Mouse (Mus musculus) forebrain, embryonic 16.5 days (tissue): Measurements from ENCODE around the gene Chp1. TPM values are rescaled to one million over a fixed set of nuclear protein-coding genes. Genes with fewer than 3 reads are reported as not detected.
"Not testable (repeated sequence)": the region's sequence is repeated elsewhere in the genome, so short reads cannot be mapped to it uniquely, and the experiment has no call there.

ENCODE experiments used
- ATAC-seq: fragments of 200-750 bp; cut with Nextera tagmentation; 2 replicates; pipeline ENCODE4 v1.8.0; 2017; ENCODE audit warnings: mild to moderate bottlenecking, moderate library complexity
- H3K27ac ChIP-seq: fragments of 300-500 bp; sonication (generic); 2 replicates; pipeline ENCODE4 v1.5.1; 2014; ENCODE audit warnings: low read length, control low read depth
- H3K27me3 ChIP-seq: fragments of 300-500 bp; sonication (generic); replicated peaks from 2 replicates; pipeline ENCODE4 v1.6.1; 2014; ENCODE audit warnings: low read length; ENCODE audit not compliant: control insufficient read depth, insufficient read depth
- H3K36me3 ChIP-seq: fragments of 300-500 bp; sonication (generic); 2 replicates; pipeline ENCODE4 v1.6.1; 2014; ENCODE audit not compliant: control insufficient read depth, insufficient read depth
- H3K4me1 ChIP-seq: fragments of 300-500 bp; sonication (generic); replicated peaks from 2 replicates; pipeline ENCODE4 v1.6.1; 2014; ENCODE audit warnings: low read length; ENCODE audit not compliant: control insufficient read depth, insufficient read depth
- H3K4me2 ChIP-seq: fragments of 300-500 bp; sonication (generic); 2 replicates; pipeline ENCODE4 v1.6.1; 2014; ENCODE audit warnings: mild to moderate bottlenecking, low read length, control low read depth
- H3K4me3 ChIP-seq: fragments of 300-500 bp; sonication (generic); replicated peaks from 2 replicates; pipeline ENCODE4 v1.5.1; 2014; ENCODE audit warnings: mild to moderate bottlenecking, low read length, control low read depth
- H3K9ac ChIP-seq: fragments of 300-500 bp; sonication (generic); replicated peaks from 2 replicates; pipeline ENCODE4 v1.6.1; 2014; ENCODE audit warnings: low read depth, low read length, control low read depth
- H3K9me3 ChIP-seq: fragments of 300-500 bp; sonication (generic); 2 replicates; pipeline ENCODE4 v1.6.1; 2016; ENCODE audit warnings: low read length; ENCODE audit not compliant: control insufficient read depth
- WGBS: fragments of 180-500 bp; shearing (Covaris S2); extraction: QIAGEN DNeasy Blood & Tissue Kit; methylation state at CpG from one replicate; pipeline ENCODE4 v1.1.7; 2014; 5-methylcytosine and 5-hydroxymethylcytosine counted together
- polyA plus RNA-seq: library from polyadenylated mRNA; unstranded; fragments of >200 nt; fragmentation: Nextera tagmentation; extraction: Ambion mirVana; gene quantifications from 2 replicates; pipeline ENCODE4 v1.2.1, GENCODE M21; 2015

Gene Chp1
- polyA plus RNA-seq, 1 experiment from 2014 or later: 78.6 TPM

- 90% methylated on average over 2 of the region's 2 CpGs for WGBS
- Histone ChIP-seq H3K4me2 (no peak overlapping the region), H3K9ac (no peak overlapping the region), H3K4me1 (peaks cover 12% of the 10 kb centered on the region), H3K36me3 (peaks cover 8% of the 10 kb centered on the region), H3K27me3 (no peaks in the 10 kb centered on the region), H3K4me3 (no peak overlapping the region), H3K27ac (no peak overlapping the region), H3K9me3 (no peaks in the 10 kb centered on the region)
- no peak for ATAC-seq
These were observed 56.4 kb downstream of the Chp1 start for GRCm38 (mm10) chr2:119603909-119604308.

DNA sequence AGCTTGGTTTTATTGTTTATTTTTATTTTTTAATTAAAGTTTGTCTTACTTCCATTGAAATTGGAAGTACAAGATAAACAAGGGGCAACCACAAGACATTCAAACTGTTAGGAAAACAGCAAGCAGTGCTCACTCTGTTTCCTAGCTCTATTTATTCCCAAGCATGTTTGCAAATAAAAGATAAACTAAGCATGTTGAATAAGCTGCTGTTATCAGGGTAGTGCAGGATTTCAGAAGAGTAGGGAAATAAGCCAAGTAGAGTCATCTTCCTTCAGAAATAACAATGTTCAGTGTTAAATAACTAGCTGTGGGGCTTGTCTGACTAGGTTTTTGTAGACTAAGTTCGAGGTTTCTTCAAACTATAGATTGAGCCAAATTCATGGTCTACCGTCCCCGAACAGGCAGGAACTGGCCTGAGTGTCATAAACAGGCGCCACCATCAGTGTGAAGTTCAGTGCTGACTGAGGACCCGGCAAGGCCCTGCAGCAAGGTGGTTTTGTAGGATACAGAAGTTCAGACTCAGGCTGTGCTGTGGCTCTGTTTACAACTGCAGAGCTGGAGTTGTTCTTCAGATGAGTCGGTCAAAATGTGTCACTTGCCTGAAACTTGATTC is 58.0 kb downstream of the Chp1 start:
- no peak overlapping the region for H3K9ac ChIP-seq
- H3K36me3 ChIP-seq: peaks cover 9% of the 10 kb centered on the region
- H3K9me3 ChIP-seq: no peaks in the 10 kb centered on the region
- no peaks in the 10 kb centered on the region for H3K27me3 ChIP-seq
- no peak for ATAC-seq
- H3K4me3 ChIP-seq: no peak overlapping the region
- H3K27ac ChIP-seq: no peak overlapping the region
- no peak overlapping the region for H3K4me2 ChIP-seq
- WGBS: 94% methylated on average over 6 of the region's 6 CpGs
- H3K4me1 ChIP-seq: peaks cover 12% of the 10 kb centered on the region

DNA sequence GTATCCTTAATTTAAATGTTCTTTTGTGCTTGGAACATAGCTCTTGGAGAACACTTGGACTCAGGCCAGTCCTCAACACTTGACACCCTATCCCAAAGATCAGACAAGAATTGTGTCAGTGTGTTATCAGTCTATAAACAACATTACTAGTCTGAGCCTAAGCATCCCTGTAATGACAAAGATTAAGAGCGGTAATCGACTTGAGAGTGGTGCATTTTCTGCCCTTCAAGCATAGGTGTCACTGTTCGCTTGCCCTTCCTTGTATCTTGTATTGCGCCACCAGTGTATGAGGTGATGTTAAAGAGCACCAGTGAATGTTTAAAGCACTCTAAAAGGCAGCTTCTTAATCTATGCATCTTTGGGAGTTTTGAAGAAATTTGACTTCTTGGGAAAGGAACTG is 59.5 kb downstream of the Chp1 start:
- Histone ChIP-seq H3K9me3 (no peaks in the 10 kb centered on the region), H3K4me1 (peaks cover 4% of the 10 kb centered on the region; the same call in 1 of the 2 replicates), H3K4me2 (no peak overlapping the region), H3K36me3 (peaks cover 9% of the 10 kb centered on the region), H3K27me3 (no peaks in the 10 kb centered on the region), H3K9ac (no peak overlapping the region), H3K27ac (no peak overlapping the region), H3K4me3 (no peak overlapping the region)
- no peak for ATAC-seq
- 94% methylated on average over 4 of the region's 4 CpGs for WGBS

DNA sequence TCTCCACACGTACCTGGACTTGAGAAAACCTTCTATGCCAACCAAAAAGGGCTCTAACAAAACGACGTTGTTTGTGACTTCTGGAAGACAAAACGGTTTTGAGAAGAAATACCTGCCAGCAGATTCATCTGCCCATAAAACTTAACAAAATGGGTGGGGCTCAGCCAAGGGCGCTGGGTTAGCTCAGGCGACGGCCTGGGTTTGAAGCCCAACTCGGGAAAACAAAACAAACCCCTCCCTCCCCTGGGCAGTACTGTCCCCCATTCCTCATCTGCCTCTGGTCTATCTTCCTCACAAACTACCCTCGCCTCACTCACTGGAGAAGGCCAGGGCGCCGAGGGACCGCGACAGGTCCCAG is 70.3 kb downstream of the Chp1 start:
- no peak for ATAC-seq
- peak overlapping the region; percentile 39 for H3K9ac ChIP-seq
- peak overlapping the region; percentile 58 for H3K4me3 ChIP-seq
- no peak overlapping the region for H3K27ac ChIP-seq
- H3K9me3 ChIP-seq: no peaks in the 10 kb centered on the region
- peak overlapping the region; percentile 78 for H3K4me2 ChIP-seq
- H3K36me3 ChIP-seq: no peaks in the 10 kb centered on the region
- WGBS: under 1% methylated on average over 13 of the region's 13 CpGs
- H3K27me3 ChIP-seq: no peaks in the 10 kb centered on the region
- peaks cover 12% of the 10 kb centered on the region for H3K4me1 ChIP-seq

DNA sequence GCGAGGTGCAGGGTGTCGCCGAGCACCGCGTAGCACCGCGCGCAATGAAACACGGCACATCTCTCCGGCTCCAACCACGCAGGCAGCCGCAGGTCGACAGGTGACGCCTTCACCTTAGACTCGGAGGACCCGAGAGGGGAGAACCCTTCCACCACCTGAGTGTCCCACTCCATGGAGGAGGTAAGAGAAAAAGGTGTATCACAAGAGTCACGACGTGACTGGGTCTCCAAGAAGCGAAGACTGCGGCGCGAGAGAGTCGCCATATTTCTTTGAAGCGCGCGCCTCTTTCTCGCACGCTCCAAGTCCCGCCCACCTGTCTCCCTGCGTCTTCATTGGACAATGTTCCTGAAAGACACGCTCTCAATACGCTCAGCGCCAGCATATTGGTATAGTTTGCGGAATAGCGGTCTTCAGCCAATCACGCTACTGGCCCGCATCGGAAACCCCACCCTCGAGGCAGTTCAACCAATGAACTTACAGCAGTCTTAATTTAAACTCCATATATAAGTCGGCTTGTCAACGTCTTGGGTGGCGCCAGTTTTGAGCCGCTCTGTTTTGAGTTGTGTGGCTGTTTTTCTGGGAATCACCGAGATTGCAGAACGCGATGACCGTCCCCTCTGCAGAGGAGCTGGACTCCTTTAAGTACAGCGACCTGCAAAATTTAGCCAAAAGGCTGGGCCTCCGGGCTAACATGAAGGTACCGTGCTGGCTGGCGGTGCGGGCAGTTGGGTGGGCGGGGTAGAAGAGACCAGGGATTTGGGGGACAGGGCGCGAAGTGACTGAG is 70.9 kb downstream of the Chp1 start, which contains the start of the genes Nusap1 and Oip5:
Nusap1 (plus strand) TSS at position 100 of the 784 bp plus-strand sequence.
Oip5 (minus strand) TSS at position 271 of the 784 bp plus-strand sequence.
- WGBS: under 1% methylated on average over 55 of the region's 55 CpGs
- Histone ChIP-seq H3K27ac (no peak within 1 kb of the TSS), H3K9ac (peak within 1 kb of the TSS; percentile 39), H3K27me3 (no peaks in the 10 kb centered on the region), H3K4me2 (peak within 1 kb of the TSS; percentile 78), H3K9me3 (no peaks in the 10 kb centered on the region), H3K36me3 (no peaks in the 10 kb centered on the region), H3K4me1 (peaks cover 12% of the 10 kb centered on the region), H3K4me3 (peak within 1 kb of the TSS; percentile 58)
- ATAC-seq: peak; percentile 100

DNA sequence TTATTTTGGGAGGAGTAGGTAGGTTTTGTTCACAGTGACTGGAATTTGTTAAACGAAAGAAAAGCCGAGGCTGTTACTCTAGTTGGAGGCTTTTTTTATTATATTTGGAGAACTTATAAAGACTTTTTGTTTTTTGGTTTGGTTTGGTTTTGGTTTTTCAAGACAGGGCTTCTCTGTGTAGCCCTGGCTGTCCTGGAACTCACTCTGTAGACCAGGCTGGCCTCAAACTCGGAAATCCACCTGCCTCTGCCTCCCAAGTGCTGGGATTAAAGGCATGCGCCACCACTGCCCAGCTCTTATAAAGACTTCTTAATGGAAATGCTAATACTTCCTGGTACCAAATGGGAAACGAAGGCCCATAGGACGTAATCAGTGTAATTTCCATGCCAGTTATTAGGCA is 71.5 kb downstream of the Chp1 start:
- Histone ChIP-seq H3K9ac (peak overlapping the region; percentile 27), H3K4me3 (peak overlapping the region; percentile 58), H3K4me2 (peak overlapping the region; percentile 72), H3K4me1 (peaks cover 12% of the 10 kb centered on the region)
- H3K27me3 ChIP-seq, H3K9me3 ChIP-seq, H3K36me3 ChIP-seq, H3K27ac ChIP-seq, ATAC-seq: not testable (repeated sequence)
- WGBS: 7% methylated on average over 6 of the region's 6 CpGs

GRCm38 (mm10) chr2:119621302-119621701 is 73.8 kb downstream of the Chp1 start:
- no peak for ATAC-seq
- H3K27me3 ChIP-seq: no peaks in the 10 kb centered on the region
- H3K4me2 ChIP-seq: 0 out of 2 replicates have a peak overlapping the region, but pooled peaks have one; percentile 2
- no peak overlapping the region for H3K4me3 ChIP-seq
- 98% methylated on average over 2 of the region's 2 CpGs for WGBS
- no peak overlapping the region for H3K27ac ChIP-seq
- H3K36me3 ChIP-seq: no peaks in the 10 kb centered on the region
- H3K4me1 ChIP-seq: peaks cover 12% of the 10 kb centered on the region
- no peaks in the 10 kb centered on the region for H3K9me3 ChIP-seq
- no peak overlapping the region for H3K9ac ChIP-seq

Other genes starting within 250 kb of the Chp1 start
- 4.8 and 5.5 TPM in 2 replicates for gene Dll4, start 221.9 kb upstream of the Chp1 start, polyA plus RNA-seq
- 4.6 and 11.3 TPM in 2 replicates for gene Chac1, start 196.5 kb upstream of the Chp1 start, polyA plus RNA-seq
- gene Ino80, start 70.0 kb upstream of the Chp1 start, polyA plus RNA-seq: 4.0 and 4.1 TPM in 2 replicates
- gene Exd1, start 70 bp upstream of the Chp1 start, polyA plus RNA-seq: 1.1 and 1.6 TPM in 2 replicates
- 29.6 and 35.9 TPM in 2 replicates for gene Nusap1, start 70.6 kb downstream of the Chp1 start, polyA plus RNA-seq
- gene Oip5, start 70.8 kb downstream of the Chp1 start, polyA plus RNA-seq: 10.3 and 12.0 TPM in 2 replicates
- gene Ndufaf1, start 115.1 kb downstream of the Chp1 start, polyA plus RNA-seq: 36.7 and 41.1 TPM in 2 replicates
- 53.3 and 53.9 TPM in 2 replicates for gene Rtf1, start 127.4 kb downstream of the Chp1 start, polyA plus RNA-seq
- gene Itpka, start 194.6 kb downstream of the Chp1 start, polyA plus RNA-seq: 1.1 and 1.4 TPM in 2 replicates
- gene Ltk, start 212.7 kb downstream of the Chp1 start, polyA plus RNA-seq: 0.28 and 0.43 TPM in 2 replicates
- gene Rpap1, start 239.8 kb downstream of the Chp1 start, polyA plus RNA-seq: 19.9 and 20.5 TPM in 2 replicates